Mouse (Mus musculus): ENCODE results near the gene Map10. TPM values are rescaled to one million over a fixed set of nuclear protein-coding genes. Genes with fewer than 3 reads are reported as not detected.
A peak's percentile ranks its signal among the peaks of the same experiment; 100 is the strongest.

Map10 gene
- 1.8 and 2.2 TPM in 2 replicates for polyA plus RNA-seq (2015; fragmentation: Nextera tagmentation; extraction: Ambion mirVana)

DNA sequence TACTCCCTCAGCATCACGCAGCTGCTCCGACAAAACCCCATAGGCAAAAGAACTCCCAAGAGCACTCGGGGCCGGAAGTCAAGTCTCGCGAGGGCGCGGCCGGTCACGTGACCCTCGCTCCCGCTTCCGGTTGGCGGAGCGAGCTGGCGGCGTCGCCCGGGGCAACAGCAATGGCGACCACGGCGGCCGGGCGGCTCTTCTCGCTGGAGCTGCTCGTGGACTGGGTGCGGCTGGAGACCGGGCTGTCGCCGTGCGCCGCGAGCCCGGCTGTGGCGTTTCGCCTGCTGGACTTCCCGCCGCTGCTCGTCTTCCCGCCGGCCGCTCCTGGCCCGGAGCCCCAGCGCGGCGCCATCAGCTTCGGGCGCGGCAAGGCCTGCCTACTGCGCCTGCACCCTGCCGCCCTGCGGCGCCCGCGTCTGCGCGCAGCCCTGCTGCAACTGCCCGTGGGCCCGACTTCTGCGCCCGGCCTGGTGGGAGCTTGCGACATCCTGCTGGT is at the start of gene Map10:
Map10 (plus strand) TSS at position 119 of the 496 bp plus-strand sequence.
- Histone ChIP-seq H3K4me2 (replicated peaks; ENCODE audit: low read depth) (peak within 1 kb of the TSS; percentile 68), H3K9ac (ENCODE audit: low read length) (peak within 1 kb of the TSS; percentile 56), H3K27ac (replicated peaks) (0 out of 2 replicates have a peak within 1 kb of the TSS, but pooled peaks have one; percentile 45), H3K27me3 (ENCODE audit: control insufficient read depth, insufficient read depth, low read length) (no peaks in the 10 kb centered on the region), H3K4me3 (ENCODE audit: low read depth, low read length) (peak within 1 kb of the TSS; percentile 53), H3K4me1 (replicated peaks; ENCODE audit: control insufficient read depth, insufficient read depth) (no peaks in the 10 kb centered on the region), H3K36me3 (ENCODE audit: control insufficient read depth, insufficient read depth, low read length) (no peaks in the 10 kb centered on the region), H3K9me3 (ENCODE audit: control insufficient read depth, low read length) (peaks cover 16% of the 10 kb centered on the region)
- ATAC-seq (ENCODE audit: low FRiP score, low TSS enrichment) (peak; percentile 91), DNase-seq (ENCODE audit: low spot score) (peak; percentile 86)
- TF ChIP-seq CTCF (IDR thresholded peaks at IDR 0.05; ENCODE audit: low read depth) (peak; percentile 34; the same call in 1 of the 2 replicates), EP300 (optimal IDR thresholded peaks at IDR 0.05) (no peak)
- 5% methylated on average over 50 of the region's 62 CpGs for WGBS

DNA sequence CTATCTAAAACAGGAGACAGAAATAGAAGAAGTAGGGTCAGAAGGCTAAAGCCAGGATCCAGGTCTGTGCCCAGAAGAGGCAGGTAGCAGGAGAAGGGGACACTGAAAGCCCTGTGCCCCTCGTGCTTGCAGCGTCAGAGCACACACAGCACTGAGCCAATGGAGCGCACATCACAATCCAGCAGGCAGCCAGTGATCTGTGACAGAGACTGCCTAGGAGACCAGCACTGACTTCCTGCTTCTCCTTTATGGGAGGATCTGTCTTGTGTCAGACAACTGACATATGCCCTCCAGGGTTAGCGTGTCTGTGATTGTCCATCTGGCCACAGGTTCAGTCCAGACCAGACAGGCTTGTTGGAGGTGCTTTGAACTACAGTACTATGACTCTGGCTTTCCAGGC is 49.3 kb upstream of the Map10 start:
- WGBS = 76% methylated on average over 4 of the region's 4 CpGs
- H3K27ac ChIP-seq (replicated peaks) = no peak overlapping the region

GRCm38 (mm10) chr8:125624287-125624686 is 45.3 kb upstream of the Map10 start:
- Histone ChIP-seq H3K4me3 (ENCODE audit: low read depth, low read length) (no peak overlapping the region), H3K36me3 (ENCODE audit: control insufficient read depth, insufficient read depth, low read length) (no peaks in the 10 kb centered on the region), H3K4me1 (replicated peaks; ENCODE audit: control insufficient read depth, insufficient read depth) (peaks cover 6% of the 10 kb centered on the region), H3K27me3 (ENCODE audit: control insufficient read depth, insufficient read depth, low read length) (no peaks in the 10 kb centered on the region), H3K9me3 (ENCODE audit: control insufficient read depth, low read length) (no peaks in the 10 kb centered on the region), H3K9ac (ENCODE audit: low read length) (no peak overlapping the region), H3K4me2 (replicated peaks; ENCODE audit: low read depth) (no peak overlapping the region), H3K27ac (replicated peaks) (no peak overlapping the region)
- WGBS = 50% methylated on average over 8 of the region's 8 CpGs
- ATAC-seq (ENCODE audit: low FRiP score, low TSS enrichment) (peak; percentile 38; the same call in 1 of the 2 replicates), DNase-seq (ENCODE audit: low spot score) (no peak)
- no peak for TF ChIP-seq CTCF (IDR thresholded peaks at IDR 0.05; ENCODE audit: low read depth)
- no peak for TF ChIP-seq EP300 (optimal IDR thresholded peaks at IDR 0.05)

More for the DNA sequence above, 49.3 kb upstream of the Map10 start:
- no peak overlapping the region for H3K9ac ChIP-seq (ENCODE audit: low read length)
- H3K36me3 ChIP-seq (ENCODE audit: control insufficient read depth, insufficient read depth, low read length) = no peaks in the 10 kb centered on the region
- ATAC-seq (ENCODE audit: low FRiP score, low TSS enrichment) (no peak), DNase-seq (ENCODE audit: low spot score) (no peak)
- H3K27me3 ChIP-seq (ENCODE audit: control insufficient read depth, insufficient read depth, low read length) = no peaks in the 10 kb centered on the region
- no peak for TF ChIP-seq EP300 (optimal IDR thresholded peaks at IDR 0.05)
- TF ChIP-seq CTCF (IDR thresholded peaks at IDR 0.05; ENCODE audit: low read depth) = no peak
- no peak overlapping the region for H3K4me3 ChIP-seq (ENCODE audit: low read depth, low read length)
- H3K4me2 ChIP-seq (replicated peaks; ENCODE audit: low read depth) = no peak overlapping the region
- H3K9me3 ChIP-seq (ENCODE audit: control insufficient read depth, low read length) = no peaks in the 10 kb centered on the region
- H3K4me1 ChIP-seq (replicated peaks; ENCODE audit: control insufficient read depth, insufficient read depth) = peaks cover 10% of the 10 kb centered on the region

DNA sequence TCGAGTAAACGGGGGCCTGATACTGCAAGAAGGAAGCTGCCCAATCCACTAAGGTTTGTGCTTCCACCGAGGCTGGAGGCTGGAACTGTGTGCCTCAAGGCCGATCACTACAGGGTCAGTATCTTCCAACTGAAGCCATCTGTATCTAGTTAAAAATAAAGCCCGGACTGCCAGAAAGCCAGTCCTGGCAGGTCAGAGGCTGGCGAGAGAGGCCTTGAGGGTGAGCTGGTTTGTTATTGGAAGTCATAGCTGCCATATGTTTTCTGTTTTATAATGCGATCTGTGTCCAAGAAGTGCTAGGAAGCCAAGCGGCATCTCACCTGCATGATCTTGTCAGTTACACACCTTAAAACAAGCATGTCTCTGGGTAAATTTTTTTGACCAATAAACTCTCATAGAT is 43.2 kb upstream of the Map10 start:
- Histone ChIP-seq H3K36me3 (ENCODE audit: control insufficient read depth, insufficient read depth, low read length) (no peaks in the 10 kb centered on the region), H3K27ac (replicated peaks) (no peak overlapping the region), H3K27me3 (ENCODE audit: control insufficient read depth, insufficient read depth, low read length) (no peaks in the 10 kb centered on the region), H3K9me3 (ENCODE audit: control insufficient read depth, low read length) (no peaks in the 10 kb centered on the region), H3K9ac (ENCODE audit: low read length) (no peak overlapping the region), H3K4me3 (ENCODE audit: low read depth, low read length) (no peak overlapping the region), H3K4me2 (replicated peaks; ENCODE audit: low read depth) (no peak overlapping the region), H3K4me1 (replicated peaks; ENCODE audit: control insufficient read depth, insufficient read depth) (no peaks in the 10 kb centered on the region)
- DNase-seq (ENCODE audit: low spot score) (no peak), ATAC-seq (ENCODE audit: low FRiP score, low TSS enrichment) (no peak)
- 88% methylated on average over 8 of the region's 8 CpGs for WGBS
- TF ChIP-seq CTCF (IDR thresholded peaks at IDR 0.05; ENCODE audit: low read depth) (no peak), EP300 (optimal IDR thresholded peaks at IDR 0.05) (no peak)

GRCm38 (mm10) chr8:125628834-125629233 is 40.8 kb upstream of the Map10 start:
- no peaks in the 10 kb centered on the region for H3K4me1 ChIP-seq (replicated peaks; ENCODE audit: control insufficient read depth, insufficient read depth)
- H3K9ac ChIP-seq (ENCODE audit: low read length) = no peak overlapping the region
- H3K27ac ChIP-seq (replicated peaks) = no peak overlapping the region
- ATAC-seq (ENCODE audit: low FRiP score, low TSS enrichment) (no peak), DNase-seq (ENCODE audit: low spot score) (no peak)
- no peaks in the 10 kb centered on the region for H3K9me3 ChIP-seq (ENCODE audit: control insufficient read depth, low read length)
- H3K36me3 ChIP-seq (ENCODE audit: control insufficient read depth, insufficient read depth, low read length) = no peaks in the 10 kb centered on the region
- TF ChIP-seq CTCF (IDR thresholded peaks at IDR 0.05; ENCODE audit: low read depth) = no peak
- TF ChIP-seq EP300 (optimal IDR thresholded peaks at IDR 0.05) = no peak
- H3K4me3 ChIP-seq (ENCODE audit: low read depth, low read length) = no peak overlapping the region
- 96% methylated on average over 1 of the region's 1 CpGs for WGBS
- no peaks in the 10 kb centered on the region for H3K27me3 ChIP-seq (ENCODE audit: control insufficient read depth, insufficient read depth, low read length)
- H3K4me2 ChIP-seq (replicated peaks; ENCODE audit: low read depth) = no peak overlapping the region

DNA sequence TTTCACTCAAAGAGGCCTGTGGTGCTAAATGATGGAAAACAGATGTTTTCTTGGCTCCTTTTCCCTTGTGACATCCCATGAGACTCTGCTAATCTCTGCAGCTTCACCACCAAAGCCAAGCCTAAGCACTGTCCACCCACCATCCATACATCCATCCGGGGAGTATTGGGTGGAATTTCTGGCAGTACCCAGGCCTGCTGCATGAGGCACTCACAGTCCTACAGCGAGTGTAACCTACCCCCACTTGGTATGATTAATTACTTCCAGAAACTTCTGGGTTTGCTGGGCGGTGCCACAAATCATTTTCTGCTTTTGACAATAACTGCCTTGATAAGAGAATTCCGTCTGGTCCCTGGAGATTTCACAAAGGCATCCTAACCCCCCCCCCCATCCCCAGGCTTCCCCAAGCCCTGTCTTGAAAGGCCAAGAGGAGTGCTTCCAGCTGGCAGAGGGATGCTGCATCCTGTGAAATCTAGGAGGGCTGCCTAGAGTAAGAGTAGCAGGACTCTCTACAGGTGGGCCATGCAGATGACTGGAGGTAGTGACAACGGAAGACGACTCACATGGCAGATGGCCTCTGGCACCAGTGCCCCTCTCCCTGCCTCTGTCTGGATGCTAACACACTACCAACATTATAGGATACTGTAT is 31.1 kb upstream of the Map10 start:
- Histone ChIP-seq H3K27me3 (ENCODE audit: control insufficient read depth, insufficient read depth, low read length) (no peaks in the 10 kb centered on the region), H3K4me1 (replicated peaks; ENCODE audit: control insufficient read depth, insufficient read depth) (no peaks in the 10 kb centered on the region), H3K4me2 (replicated peaks; ENCODE audit: low read depth) (no peak overlapping the region), H3K9me3 (ENCODE audit: control insufficient read depth, low read length) (no peaks in the 10 kb centered on the region), H3K4me3 (ENCODE audit: low read depth, low read length) (no peak overlapping the region), H3K36me3 (ENCODE audit: control insufficient read depth, insufficient read depth, low read length) (no peaks in the 10 kb centered on the region), H3K9ac (ENCODE audit: low read length) (no peak overlapping the region), H3K27ac (replicated peaks) (no peak overlapping the region)
- DNase-seq (ENCODE audit: low spot score) = no peak
- ATAC-seq (ENCODE audit: low FRiP score, low TSS enrichment) = 0 out of 2 replicates have a peak, but pooled peaks have one; percentile 42
- 50% methylated on average over 6 of the region's 6 CpGs for WGBS
- no peak for TF ChIP-seq CTCF (IDR thresholded peaks at IDR 0.05; ENCODE audit: low read depth)
- no peak for TF ChIP-seq EP300 (optimal IDR thresholded peaks at IDR 0.05)
